Mouse (Mus musculus): ENCODE measurements at regions not wholly inside any gene's neighbourhood (a gene's known extent, or its start where the extent isn't known, plus 50 kb on each side); places are given as distances from the start of the nearest gene placed in this dataset.

- intact Hi-C loops (cut with DNase I), result no loop called here
- DNase-seq, result no peak
These were observed 98.2 kb upstream of the Tmtc4 start for GRCm38 (mm10) chr14:123082065-123082464.

DNA sequence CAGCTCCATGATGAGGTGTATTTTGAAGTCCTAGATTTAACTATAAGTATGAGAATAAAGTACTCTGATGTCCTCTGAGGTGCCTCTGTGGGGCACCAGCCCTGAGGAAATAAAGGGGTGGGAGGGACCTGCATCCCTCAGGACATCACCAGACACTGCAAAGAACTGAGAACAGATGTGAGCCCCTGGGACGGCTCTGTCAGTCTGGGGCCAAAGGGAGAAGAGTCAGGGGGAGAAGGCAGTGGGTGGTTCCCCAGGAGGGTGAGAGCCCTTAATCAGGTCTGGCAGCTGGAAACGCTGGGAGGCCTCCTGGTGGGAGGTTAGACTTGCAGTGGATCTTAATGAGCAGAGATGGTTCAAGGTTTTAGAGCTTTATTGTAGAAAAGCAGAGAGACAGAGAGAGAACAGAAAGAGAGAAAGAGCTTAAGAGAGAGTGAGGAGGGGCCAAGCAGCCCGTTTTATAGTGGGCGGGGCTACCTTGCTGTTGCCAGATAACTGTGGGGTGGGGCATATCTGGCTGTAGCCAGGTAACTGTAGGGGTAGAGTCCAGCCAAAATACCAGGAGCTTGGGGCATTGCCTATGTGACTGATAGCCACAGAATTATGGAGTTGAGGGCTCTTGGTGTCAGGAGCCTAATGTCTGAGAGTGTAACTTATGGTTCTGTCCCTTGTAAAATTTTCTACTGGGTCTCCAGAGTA lies 97.3 kb upstream of the Tmtc4 start:
- intact Hi-C loops (cut with DNase I), result no loop called here
- DNase-seq, result no peak

- intact Hi-C loops (cut with DNase I), result no loop called here
These were observed 95.9 kb upstream of the Tmtc4 start for GRCm38 (mm10) chr14:123079733-123080132.

GRCm38 (mm10) chr14:123078804-123079203 lies 95.0 kb upstream of the Tmtc4 start:
- intact Hi-C loops (cut with DNase I), result no loop called here
- no peak for DNase-seq

More at GRCm38 (mm10) chr14:123079733-123080132, 95.9 kb upstream of the Tmtc4 start:
- no peak for DNase-seq

GRCm38 (mm10) chr14:123066344-123066743 lies 82.5 kb upstream of the Tmtc4 start:
- intact Hi-C loops (cut with DNase I), result no loop called here
- no peak for DNase-seq

DNA sequence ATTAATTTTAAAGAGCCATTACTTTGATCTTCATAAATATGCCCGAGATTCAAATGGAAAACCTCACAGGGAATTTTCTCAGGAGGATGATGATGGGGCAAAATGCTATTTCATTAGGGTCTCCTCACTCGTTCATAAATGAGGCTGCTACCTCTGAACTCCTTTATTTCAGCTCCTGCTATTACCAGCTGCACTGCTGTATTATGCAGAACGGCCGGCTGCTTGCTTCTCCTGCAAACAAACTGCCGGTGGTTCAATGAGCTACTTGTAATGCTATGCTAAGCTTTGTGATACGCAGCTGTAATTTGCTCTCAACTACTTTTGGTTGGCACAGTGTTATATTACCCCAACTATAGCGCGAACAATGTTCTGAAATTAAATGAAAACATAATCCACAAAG lies 81.7 kb upstream of the Tmtc4 start:
- intact Hi-C loops (cut with DNase I), result no loop called here
- no peak for DNase-seq

DNA sequence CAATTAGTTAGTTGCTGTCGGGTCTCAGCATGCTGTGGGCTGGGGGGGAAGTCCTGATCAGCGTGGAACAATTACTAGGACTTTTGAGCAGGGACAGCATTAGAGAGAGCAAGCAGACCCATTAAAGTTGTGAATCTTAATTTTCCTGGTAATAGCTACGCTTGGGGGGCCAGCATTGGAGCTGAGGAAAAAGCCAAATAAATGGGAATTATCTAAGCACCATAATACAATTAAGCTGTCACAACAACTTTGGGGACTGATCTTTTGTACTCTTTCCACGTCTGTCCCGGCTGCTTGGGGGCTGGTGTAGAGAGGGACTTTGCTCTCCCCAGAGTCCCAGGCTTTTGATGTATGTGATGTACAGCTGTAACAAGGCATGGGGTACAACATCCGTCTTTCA lies 81.3 kb upstream of the Tmtc4 start:
- intact Hi-C loops (cut with DNase I), result no loop called here

GRCm38 (mm10) chr14:123062908-123063307 lies 79.1 kb upstream of the Tmtc4 start:
- intact Hi-C loops (cut with DNase I), result no loop called here
- DNase-seq, result no peak

More for the DNA sequence above, 81.3 kb upstream of the Tmtc4 start:
- no peak for DNase-seq

DNA sequence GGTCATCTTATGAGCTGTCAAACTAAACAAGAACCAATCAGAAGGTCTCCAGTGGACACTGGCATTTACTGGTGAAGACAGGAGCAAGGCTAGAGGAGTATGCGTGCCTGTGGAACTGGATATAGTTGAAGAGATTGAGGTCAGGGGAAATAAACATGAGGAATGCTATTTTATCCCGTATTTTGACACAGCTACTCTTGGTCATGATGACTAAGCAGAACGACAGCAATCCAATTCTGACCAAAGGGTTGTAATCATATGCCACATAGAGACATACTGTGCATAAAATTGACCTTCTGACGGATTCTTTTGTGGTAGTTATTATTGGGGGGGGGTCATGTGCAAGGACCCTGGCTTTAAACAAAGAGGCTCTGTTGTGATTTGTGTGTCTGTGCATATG lies 73.1 kb upstream of the Tmtc4 start:
- no peak for DNase-seq
- intact Hi-C loops (cut with DNase I), result no loop called here

- DNase-seq, result no peak
- intact Hi-C loops (cut with DNase I), result no loop called here
These were observed 64.6 kb upstream of the Tmtc4 start for GRCm38 (mm10) chr14:123048451-123048850.

DNA sequence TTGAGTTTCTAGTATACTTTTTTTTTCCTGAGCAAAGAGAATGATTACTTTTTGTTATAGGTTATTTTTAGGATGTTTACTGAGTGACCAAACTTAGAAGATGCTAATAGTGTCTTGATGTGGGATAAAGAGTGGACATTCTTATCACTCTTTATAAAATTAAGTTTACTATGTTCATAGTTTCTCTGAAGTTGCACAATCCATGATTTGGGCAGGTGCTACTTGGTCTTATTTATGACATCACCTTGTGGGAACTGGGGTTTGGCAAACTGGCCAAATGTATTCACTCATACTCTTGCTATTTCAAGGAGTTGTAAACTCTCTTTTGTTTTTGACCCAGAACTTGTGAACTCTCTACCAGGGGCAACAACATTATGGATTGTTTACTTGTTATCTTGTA lies 56.2 kb upstream of the Tmtc4 start:
- intact Hi-C loops (cut with DNase I), result no loop called here
- DNase-seq, result no peak

- intact Hi-C loops (cut with DNase I), result no loop called here
- no peak for DNase-seq
These were observed 53.6 kb upstream of the Tmtc4 start for GRCm38 (mm10) chr14:123037444-123037843.

Data from left cerebral cortex, postnatal 4 days (tissue).